Mouse (Mus musculus) embryo, embryonic 10 days (tissue): ENCODE measurements at regions not wholly inside any gene's neighbourhood (a gene's known extent, or its start where the extent isn't known, plus 50 kb on each side); places are given as distances from the start of the nearest gene placed in this dataset.

Source experiments
- DNase-seq: peaks from one replicate; pipeline ENCODE4 v3.0.0-alpha.2; 2015; ENCODE audit warnings: low spot score

DNA sequence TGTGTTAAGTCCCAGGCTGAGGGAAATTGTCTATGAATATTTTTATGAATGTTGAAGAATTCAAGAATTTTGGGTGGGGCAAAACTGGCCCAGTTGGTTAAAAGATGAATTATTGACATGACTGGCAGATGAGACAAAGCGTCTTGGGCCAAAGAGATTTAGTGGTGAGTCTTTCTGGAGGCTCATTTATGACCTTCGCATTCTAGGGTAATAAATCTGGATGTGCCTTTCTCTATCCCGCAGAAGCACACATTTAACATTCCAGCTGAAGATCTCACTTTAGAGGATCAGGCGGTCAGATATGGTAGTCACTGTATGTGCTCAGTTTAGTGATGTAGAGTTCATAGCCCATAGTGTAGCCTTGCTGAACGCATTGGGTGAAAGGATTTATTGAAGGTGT lies 296.9 kb upstream of the Gm21798 start:
- no peak for DNase-seq

DNA sequence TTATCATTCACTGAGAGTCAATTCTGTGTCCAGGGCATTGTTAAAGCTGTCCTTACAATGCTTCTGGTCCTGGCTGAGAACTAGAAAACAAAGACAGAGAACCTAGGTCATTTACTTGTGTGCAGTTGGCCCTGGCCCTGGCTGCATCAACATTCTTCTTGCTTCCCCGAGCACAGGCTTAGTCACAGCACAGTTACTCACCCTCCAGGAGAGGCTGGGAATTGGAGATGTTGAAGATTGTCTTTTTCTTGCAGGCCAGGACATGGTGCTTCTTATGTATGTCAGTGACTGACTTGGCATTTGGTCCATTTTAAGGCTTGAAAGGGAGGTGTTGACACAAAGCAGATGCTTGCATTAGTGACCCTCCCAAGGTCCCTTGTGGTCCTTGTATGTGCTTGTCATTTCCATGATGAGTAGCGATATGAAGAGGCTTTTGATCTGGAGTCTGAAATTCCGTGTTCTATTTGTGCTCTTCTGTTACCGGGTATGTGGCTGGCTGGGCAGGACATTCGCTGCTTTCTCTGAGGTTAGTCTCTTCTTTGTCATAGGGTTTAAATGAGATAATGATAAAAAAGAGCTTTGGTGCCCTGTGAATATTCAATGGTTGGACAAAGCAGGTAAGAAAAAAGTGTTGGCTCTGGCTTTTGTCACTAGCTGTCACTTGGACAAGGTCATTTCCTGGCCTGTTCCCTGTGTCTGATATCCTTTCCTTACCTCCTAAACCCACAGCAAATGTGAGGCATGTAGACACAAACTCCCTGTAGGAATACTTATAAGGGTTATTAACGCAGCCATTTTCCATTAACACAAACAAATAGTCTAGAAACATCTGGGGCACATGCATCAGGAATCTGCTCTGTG lies 285.0 kb upstream of the Gm21798 start:
- no peak for DNase-seq

DNA sequence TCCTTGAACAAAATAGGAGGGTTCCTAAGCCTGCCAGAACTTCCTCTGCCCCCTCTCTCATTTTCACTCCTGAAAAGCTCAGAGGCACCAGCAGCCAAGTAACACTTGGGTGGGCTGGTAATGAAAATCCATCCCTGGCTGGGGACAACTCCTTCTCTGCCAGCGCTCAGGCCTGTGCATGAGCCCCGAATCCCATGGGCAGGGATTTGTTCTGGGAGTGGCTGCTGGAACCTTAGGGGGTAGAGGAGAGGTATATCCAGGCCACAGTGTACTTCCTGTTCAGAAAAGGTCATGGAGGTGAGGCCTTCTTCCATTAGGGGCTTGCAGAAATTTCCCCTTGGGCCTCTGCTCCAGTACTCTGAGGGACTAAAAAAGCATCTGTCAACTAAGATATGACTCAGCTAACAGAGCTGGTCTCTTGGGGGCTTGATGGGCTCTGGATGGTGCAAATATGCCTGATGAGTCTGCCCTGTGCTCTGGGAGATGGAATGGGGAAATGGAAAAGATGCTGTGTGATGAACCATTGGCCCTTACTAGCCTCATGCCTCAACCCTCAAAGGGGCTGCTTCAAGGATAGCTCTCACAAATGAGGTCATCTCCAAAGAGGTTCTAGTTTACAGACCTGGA lies 284.2 kb upstream of the Gm21798 start:
- no peak for DNase-seq

DNA sequence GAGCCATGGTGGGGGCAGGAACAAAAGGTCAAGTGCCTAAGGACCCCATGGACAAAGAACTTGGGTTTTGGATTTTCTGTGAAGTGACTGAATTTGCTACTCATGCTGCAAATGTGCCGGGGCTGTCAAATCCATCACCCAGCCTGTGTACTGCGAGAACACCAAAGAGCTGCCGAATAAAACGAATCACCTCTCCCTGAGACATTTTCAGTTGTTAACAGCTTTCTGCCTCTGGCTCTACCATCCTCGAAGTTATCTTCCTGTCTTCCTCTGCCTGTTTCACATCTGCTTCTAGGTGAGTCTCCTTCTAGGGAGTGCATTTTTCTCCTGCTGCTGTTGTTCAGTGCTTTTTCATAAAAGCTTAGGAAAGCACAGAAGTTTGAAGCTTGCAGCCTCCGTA lies 283.3 kb upstream of the Gm21798 start:
- DNase-seq, result no peak

DNA sequence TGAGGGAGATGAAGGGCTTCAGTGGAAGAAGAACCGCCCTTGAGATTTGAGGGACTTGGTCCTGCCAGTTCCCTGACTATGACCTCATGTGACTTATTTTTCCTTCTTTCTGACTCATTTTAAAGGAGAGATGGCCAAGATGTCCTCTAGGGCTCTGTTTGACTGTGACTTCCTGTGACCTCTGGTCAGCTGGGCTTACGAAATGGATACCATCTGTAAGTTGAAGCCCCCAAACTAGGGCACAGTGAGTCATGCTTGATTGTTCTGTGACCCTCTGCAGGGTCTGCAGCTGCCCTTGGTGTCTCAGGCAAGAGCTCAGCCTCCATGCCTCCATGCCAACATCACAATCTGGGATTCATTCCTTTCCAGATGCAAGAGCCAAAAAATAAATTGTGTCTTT lies 282.3 kb upstream of the Gm21798 start:
- DNase-seq, result no peak

DNA sequence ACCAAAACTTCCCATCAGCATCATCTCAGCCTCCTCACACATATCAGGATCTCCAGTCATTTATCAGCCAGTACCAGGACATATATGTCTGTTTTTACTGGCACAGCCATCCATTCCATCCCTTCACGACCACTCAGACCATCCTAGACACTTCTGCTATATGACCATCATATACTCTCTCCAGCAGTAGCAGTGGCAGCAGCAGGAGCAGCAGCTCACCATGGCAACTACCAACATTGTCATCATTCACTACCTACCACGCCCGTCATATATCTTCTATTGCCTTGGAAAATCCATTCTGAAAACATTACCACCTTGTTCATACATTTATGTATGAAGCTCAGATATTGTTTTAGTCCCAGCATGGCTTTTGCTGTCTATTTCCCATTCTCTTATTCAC lies 276.1 kb upstream of the Gm21798 start:
- DNase-seq, result no peak

DNA sequence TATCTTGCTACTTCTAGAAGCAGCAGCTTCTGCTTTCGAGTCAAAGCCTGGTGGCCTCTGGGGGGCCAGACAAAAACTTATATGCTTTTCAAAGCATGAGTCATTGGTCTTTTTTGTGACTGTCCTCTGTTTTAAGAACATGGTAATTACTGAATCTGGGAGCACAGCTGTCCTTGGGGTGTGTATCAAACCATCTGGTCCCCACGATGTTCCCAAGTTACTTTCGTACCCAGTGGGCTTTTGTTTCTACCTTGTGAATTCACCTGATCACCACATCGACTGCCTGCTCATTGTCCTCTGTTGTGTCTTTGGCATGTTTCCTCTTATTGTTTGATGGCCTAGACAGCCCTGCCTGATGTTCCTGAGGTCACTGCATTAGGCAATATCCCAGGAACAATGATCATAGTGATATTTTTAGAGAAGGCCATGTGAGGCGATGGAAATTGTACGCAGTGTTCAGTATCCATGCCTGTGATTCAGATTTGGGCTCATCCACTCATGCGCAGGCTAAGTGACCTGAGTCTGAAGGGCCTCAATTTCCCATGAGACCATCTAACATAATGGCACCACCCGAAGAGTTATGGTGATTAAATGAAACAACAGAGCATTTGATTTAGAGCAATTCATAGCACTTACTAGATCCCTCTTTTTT lies 275.1 kb upstream of the Gm21798 start:
- DNase-seq, result no peak

DNA sequence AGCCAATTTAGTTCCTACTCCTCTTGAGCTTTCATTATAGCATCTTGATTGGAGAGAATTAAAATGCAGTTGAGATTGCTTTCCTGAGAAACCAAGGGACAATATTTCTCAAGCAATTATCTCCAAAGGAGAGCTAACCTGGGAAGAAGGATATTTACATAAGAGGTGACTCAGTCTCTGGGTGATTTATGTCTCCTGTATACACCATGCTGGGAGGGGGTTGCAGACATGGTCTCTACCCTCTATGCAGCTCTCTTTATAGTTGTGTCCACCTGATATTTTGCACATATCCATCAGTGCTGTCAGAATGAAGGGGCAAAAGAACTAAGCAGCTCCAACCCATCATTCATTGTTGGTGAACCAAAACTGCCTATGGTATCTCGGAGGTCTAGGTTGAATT lies 274.6 kb upstream of the Gm21798 start:
- no peak for DNase-seq

DNA sequence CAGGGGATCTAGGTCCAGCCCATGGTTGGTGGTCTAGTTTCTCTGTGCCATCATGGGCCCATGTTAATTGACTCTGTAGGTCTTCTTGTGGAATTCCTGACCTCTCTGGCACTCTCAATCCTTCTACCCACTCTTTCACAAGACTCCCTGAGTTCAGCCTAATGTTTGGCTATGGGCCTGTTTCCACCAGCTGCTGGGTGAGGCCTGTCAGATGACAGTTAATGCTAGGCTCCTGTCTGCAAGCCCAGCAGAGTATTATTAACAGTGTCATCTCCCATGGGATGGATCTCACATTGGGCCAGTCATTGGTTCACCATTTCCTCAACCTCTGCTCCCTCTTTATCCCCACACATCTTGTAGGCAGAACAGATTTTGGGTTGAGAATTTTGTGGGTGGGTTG lies 271.5 kb upstream of the Gm21798 start:
- DNase-seq, result no peak

DNA sequence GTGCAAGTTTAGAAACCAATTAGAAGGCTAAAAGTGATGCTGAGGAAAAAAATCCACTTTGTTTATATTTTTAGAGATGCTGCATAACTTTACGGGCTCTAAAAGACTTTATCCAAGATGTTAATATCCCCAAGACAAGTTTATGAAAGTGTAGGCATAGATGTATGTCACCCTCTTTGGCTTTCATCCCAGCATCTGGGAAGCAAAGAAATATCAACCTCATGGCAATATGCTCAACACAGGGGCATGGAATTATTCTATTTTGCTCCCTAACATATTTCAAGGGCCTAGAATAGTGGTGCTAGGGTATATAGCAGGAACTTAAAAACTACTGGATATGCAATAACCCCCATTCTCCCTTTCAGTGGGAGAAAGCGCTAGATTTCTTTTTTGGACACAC lies 260.0 kb upstream of the Gm21798 start:
- DNase-seq, result no peak

DNA sequence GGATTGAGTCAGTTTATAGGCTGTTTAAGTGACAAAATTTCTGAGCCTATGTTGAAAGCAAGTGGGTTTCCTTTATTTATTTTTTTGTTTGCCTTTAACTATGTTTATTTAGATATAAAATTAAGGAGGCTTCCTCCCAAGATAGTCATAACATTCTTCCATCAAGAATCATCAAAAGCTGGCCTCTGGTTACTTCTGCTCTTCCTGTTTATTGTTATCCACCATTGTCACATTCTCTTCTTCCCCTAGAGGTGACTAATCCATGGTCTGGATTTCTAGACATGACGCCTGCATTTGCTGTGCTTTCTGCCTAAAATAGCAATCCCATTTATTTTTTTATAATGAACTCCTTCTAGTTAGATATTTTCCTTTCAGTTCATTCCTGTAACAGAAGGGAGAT lies 259.3 kb upstream of the Gm21798 start:
- DNase-seq, result no peak

DNA sequence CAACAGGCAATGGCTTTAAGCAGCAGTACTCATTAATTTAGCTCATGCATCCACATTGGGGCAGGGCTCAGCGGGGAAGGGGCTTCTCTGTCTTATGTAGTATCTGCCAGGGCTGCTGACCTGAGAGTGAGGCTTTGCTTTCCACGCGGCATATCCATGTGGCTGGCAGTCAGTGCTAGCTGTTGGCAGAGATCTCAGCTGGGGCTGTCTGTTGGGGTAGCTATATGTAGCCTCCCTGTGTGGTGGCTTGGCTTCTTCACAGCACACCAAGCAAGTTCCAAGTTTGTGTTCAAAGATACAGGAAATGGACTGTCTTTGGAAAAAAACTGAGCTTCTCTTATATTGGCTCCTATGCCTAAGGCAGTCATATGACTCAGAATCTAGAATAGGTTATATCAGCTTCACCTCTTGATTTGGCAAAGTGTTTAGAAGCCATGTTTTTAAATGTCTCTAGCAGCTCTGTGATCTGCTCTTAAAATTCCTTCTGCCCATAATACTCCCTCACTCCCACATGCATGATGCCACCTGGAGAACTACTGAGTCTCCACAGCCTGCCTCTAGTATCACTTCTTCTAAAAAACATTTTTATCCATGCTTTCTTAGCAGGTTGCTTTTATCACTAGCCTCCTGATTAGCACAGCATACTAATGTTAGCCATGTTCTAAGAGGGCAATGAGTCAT lies 254.9 kb upstream of the Gm21798 start:
- DNase-seq, result no peak

DNA sequence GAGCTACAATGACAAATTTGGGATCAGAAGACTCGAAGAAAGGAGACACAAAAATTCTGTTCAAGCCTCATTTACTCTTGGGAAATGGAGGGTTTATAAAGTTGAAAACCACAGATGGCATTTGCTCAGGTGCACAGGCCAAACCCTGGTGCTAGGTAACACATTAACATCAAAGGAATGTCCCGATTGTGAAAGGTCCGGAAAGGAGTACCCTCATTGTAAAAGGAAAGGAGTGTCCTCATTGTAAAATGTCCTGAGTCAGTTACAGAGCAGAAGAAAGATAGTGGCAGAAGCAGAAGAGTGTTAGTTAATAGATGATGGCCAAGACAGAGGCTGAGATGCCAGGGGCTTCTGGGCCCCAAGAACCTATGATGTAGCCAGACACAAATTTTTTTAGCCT lies 252.8 kb upstream of the Gm21798 start:
- no peak for DNase-seq

DNA sequence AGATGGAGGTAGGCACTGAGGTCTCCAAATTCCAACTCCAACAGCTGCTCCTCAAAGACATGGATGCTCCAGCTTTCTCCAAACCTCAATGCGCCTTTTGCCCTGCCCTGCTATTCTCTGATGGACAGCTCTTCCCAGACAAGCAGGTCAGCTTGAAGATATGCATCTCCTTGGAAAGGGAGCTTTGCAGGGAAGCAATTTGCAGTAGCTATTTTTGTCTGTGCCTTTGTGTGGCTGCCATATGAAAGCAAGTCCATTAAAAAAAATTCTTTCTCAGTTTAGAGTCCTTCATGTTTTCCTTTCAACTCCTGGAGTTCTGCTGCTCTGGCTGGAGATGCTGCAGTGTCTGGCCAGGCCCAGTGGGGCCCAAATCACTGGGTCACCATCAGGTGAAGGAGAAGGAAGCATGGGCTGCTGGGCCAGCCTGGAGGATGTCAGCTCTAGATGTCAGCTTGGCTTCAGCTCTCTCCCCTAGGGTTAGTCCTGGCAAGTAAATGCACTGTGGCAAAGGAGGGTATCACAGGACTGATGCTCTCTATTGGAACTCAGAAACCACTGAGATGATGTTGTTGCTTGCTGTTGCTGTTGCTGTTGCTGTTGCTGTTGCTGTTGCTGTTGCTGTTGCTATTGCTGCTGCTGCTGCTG lies 240.5 kb upstream of the Gm21798 start:
- no peak for DNase-seq

DNA sequence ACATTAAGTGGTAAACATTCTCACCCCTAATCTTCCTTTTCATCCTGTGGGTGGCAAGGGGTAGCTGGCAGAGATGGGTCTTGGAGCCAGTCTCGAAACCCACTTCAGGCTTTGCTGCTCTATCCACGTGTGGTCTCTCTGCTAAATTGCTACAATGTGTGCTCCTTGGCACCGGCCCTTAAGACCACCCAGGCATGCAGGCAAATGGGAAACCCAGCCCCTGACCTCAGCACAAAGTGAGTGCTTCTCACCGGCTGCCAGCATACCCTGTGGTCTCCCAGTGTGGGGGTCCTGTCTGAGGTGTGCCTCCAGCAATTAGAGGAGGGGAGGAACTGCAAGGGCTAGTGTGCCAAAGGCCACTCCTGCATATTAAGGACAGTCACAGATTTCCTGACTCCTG lies 238.5 kb upstream of the Gm21798 start:
- peak; percentile 54 for DNase-seq

DNA sequence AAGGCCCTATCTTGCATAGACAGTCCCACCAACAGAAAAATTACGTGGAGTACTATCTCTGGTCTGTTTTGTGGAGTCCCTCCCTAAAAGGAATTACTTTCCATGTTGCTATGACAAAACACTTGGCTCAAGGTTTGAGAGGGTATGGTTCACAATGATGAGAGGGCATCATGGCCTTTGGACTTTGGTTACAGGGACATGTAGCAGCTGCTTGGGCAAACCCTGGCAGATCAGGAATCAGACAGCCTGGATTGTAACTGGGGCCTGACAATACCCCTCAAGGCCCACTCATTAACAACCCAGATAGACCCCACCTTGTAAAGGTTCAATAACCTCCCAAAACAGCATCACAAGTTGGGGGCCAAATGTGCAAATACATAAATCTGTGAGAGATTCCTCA lies 237.0 kb upstream of the Gm21798 start:
- DNase-seq, result no peak

DNA sequence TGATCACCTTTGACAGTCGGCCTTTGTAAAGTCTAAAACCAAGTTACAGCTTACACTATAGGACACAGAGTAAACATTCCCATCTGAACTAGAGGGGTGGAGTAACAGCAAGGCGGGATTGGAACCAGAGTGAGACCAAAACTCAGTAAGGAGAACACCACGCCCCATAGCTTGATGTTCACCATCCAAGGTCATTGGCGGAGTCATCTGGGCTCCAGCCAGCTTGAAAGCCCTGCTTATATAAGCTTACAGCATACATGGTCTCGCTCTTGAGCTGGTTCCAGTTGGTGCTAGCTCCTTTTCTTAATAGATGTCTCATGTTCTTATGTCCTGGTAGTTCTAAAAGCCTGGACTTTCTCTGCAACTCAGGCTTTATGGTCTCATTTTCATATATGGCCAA lies 236.4 kb upstream of the Gm21798 start:
- no peak for DNase-seq

DNA sequence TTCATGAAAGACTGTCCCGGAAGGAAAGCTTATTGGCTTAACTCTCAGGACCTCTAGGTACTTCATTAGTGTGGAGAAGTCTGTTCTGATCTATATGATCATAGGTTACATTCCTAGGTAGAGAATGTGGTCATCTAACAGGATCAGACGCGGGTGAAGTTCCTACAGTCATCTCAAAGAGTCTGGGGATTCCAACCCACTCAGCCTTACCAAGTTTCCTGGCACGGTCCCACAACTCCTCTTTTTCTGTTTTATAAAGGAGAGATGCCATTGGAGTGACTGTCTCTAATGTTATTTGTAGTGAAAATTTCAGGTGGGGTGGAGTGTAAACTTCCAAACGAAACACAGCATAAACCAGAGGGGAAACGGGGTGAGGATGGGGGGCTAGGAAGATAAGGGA lies 233.4 kb upstream of the Gm21798 start:
- no peak for DNase-seq

DNA sequence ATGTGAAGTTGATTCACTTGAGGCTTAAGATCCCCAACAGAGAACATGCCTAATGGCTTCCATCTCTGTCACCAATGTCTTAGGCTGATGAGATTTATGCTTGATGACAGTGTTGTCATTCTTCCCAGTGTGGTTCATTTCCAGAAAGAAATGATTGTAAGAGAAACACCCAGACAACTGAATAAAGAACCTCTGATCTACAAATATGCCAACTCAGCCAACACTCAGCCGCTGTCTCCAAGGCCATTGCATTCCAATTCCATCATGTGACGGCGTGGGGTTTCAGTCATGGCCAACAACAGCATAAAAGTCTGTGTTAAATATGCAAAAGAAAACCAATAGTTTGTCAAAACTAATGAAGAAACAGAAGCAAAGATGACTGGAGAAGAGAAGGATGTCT lies 230.7 kb upstream of the Gm21798 start:
- no peak for DNase-seq

DNA sequence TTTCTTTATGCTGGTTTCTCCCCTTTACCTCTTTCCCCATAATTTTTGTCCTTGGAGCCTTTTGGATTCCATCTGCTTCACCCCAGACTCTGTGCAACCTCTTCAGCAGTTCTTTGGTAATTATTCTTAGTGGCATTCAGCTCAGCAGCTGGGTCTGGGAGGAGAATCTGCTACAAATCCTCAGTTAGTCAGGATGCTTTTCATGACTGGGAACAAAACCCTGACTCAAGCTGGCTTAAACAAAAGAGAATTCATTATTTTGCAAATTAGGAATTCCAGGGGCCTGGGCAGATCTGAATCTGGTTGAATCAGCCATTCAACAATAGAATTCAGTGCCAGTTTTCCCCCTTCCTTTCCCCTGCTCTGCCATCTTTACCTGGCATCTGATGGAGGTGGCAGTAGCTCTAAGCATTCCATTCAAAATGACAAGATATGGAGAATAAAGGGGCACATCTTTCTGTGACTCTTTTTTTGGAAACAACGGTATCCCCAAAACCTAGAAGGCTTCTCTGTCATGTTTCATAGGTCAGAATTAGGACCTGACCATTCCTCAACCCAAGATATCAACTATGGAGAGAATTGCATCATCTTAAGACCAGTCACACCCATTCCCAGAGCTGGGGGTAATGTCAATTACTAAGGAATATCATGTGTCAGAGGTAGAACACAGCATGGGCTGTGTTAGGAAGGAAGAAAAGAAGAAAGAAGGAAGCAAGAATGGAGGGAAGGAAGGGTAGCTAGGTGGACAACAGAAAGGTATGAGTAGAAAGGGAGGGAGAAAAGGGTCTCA lies 227.2 kb upstream of the Gm21798 start:
- DNase-seq, result no peak

DNA sequence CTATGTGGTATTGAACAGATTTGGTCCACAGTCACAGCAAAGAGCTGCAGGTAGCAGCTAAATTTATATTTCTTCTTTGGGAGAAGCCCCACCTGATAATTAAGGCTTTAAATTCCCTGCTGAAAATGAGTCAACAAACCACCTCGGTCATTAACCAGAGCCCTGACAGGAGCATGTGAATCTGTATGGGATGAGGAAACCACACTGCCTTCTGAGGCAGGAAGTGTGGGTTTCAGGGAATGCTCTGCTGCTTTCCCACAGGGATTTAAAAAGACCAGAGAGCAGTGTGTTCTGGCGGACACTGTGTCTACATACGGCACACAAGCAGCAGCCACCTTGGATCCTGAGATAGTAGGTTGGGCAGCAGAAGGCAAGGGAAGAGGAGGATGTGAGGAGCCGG lies 204.0 kb upstream of the Gm21798 start:
- DNase-seq, result no peak

DNA sequence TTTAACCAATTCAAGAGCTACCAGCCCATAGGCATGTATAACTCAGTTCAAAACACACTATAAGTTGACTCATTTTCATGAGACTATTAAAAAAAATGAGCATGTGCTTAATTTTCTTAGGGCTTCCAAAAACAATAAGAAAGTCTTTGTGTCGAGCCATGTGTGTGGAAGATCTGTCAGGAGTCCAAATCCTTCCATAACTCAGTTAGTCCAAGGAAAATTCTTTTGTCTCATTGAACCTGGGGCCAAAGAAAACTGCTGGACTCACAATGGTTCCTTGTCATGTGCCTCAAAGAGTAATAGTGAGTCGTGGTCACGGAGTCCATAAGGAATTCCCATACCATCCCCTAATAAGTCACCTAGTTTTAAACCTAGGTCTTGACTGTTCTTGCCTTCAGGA lies 199.0 kb upstream of the Gm21798 start:
- no peak for DNase-seq
